Mouse (Mus musculus) telencephalon, adult 2 months (tissue): ENCODE measurements at regions not wholly inside any gene's neighbourhood (a gene's known extent, or its start where the extent isn't known, plus 50 kb on each side); places are given as distances from the start of the nearest gene placed in this dataset.

ENCODE experiments used
- DNase-seq: peaks from one replicate; pipeline ENCODE4 v3.0.0-alpha.2; 2011; ENCODE audit warnings: low read depth, low spot score

GRCm38 (mm10) chr4:153227680-153228420 lies 254.8 kb downstream of the Ajap1 start:
- DNase-seq = no peak

GRCm38 (mm10) chr4:153224618-153225177 lies 257.9 kb downstream of the Ajap1 start:
- no peak for DNase-seq

GRCm38 (mm10) chr4:153223019-153223418 lies 259.6 kb downstream of the Ajap1 start:
- DNase-seq = no peak

- DNase-seq = no peak
Observed at GRCm38 (mm10) chr4:153220485-153220884, 262.1 kb downstream of the Ajap1 start.

- DNase-seq = no peak
Observed at GRCm38 (mm10) chr4:153220074-153220473, 262.5 kb downstream of the Ajap1 start.

GRCm38 (mm10) chr4:153217541-153217980 lies 265.1 kb downstream of the Ajap1 start:
- DNase-seq = peak; percentile 67

- DNase-seq = no peak
Observed at GRCm38 (mm10) chr4:153212095-153212494, 270.5 kb downstream of the Ajap1 start.

- DNase-seq = no peak
Observed at GRCm38 (mm10) chr4:153208822-153209221, 273.8 kb downstream of the Ajap1 start.

- DNase-seq = no peak
Observed at GRCm38 (mm10) chr4:153208215-153208614, 274.4 kb downstream of the Ajap1 start.

GRCm38 (mm10) chr4:153207578-153208102 lies 275.0 kb downstream of the Ajap1 start:
- no peak for DNase-seq

- no peak for DNase-seq
Observed at GRCm38 (mm10) chr4:153206789-153207457, 275.7 kb downstream of the Ajap1 start.

- DNase-seq = no peak
Observed at GRCm38 (mm10) chr4:153204764-153205163, 277.8 kb downstream of the Ajap1 start.

GRCm38 (mm10) chr4:153200799-153201770 lies 281.5 kb downstream of the Ajap1 start:
- no peak for DNase-seq

GRCm38 (mm10) chr4:153189485-153189884 lies 293.1 kb downstream of the Ajap1 start:
- DNase-seq = no peak

GRCm38 (mm10) chr4:153188504-153189031 lies 294.0 kb downstream of the Ajap1 start:
- DNase-seq = no peak

GRCm38 (mm10) chr4:153187959-153188503 lies 294.6 kb downstream of the Ajap1 start:
- no peak for DNase-seq

GRCm38 (mm10) chr4:153177496-153177895 lies 305.1 kb downstream of the Ajap1 start:
- no peak for DNase-seq

GRCm38 (mm10) chr4:153175660-153176059 lies 307.0 kb downstream of the Ajap1 start:
- no peak for DNase-seq

- DNase-seq = no peak
Observed at GRCm38 (mm10) chr4:153175077-153175476, 307.5 kb downstream of the Ajap1 start.

GRCm38 (mm10) chr4:153169991-153170390 lies 312.6 kb downstream of the Ajap1 start:
- DNase-seq = no peak

GRCm38 (mm10) chr4:153164810-153165209 lies 317.8 kb downstream of the Ajap1 start:
- DNase-seq = no peak
